Mouse (Mus musculus) mature B cell (primary cell): ENCODE results near the gene Tbca.

Experiments
- in situ Hi-C: fragments of 300-500 bp; cut with MboI; formaldehyde crosslinking; loops from 2 replicates; pipeline ENCODE4 v1.14.3; 2019

Tbca gene

DNA sequence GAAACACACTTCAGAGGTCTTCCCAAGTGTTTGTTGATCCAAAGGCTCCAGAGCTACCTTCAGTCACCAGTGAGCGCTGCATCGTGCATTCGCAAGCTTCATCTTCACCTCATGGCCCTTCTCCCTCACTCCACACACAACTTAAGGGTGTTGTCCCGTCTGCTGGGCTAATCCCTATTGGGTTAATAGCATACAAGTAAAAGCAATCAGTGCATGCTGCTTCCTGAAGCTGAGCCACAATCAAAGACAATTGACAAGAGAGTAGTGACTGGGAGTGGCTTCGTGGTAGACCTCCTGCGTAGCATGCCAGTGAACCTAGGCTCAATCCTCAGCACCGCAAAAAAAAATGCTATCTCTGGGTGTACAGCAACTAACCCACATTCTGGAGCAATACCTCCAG, 59.2 kb downstream of the Tbca start:
- in situ Hi-C loops = no loop called here

DNA sequence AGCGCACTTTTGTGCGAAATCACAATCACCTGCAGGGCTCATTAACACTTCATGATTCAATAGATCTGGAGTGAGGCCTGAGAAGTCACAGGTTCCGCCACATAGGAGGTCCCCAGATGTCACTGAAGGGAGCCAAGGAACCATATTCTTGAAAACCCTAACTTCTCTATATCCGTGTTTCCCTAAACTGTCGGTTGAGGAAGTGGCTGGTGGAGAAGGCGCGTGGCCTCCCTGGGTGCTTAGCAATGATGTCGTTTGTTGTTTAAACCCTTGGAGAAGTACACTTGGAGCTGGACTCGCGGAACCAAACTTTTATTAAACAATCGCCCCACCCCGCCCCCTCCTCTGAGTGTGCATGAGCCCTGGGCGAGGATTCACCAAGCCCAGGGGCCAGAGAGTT, 60.6 kb downstream of the Tbca start:
- in situ Hi-C loops = no loop called here

DNA sequence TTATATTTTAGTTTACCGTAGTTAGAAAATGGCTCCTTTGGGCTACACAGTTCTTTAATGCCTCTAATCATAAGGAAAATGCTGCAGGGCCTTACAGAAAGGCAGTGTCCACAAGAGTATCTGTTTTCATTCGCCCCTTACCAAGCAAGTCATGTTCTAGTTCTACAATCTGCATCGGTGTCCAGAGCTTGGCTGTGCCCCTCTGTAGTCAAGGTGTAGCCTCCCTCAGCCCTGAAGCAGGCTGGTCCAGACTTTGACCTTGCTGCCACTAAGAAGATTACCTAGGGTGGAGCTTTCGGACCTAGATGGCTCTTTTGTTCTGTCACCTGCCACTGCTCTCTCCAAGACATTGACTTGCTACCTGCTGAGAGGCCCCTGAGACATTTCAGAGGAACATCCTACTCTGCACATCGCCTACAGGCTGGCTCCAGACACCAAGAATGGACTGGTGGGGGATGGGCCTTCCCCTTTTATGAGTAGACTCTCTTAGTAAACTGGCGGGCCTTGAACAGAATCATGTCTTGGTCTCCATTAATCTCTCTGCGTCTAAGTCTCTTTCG, 69.4 kb downstream of the Tbca start:
- in situ Hi-C loops = no loop called here

DNA sequence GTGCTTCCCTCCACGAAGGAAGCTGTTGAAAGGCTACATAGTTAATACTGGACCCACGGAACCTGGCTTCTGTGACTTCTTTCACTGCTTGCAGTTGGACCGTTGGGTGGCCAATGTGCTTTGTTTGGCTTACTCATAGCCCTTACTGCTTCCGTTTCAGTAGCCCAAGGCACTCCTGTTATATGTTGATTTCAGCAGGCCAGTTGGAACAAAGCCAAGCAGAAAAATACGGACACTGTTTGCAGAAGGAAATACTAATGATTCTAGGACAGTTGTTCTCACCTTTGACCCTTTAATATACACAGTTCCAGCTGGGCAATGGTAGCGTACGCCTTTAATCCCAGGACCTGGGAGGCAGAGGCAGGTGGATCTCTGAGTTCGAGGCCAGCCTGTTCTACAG, 70.5 kb downstream of the Tbca start:
- in situ Hi-C loops = no loop called here

DNA sequence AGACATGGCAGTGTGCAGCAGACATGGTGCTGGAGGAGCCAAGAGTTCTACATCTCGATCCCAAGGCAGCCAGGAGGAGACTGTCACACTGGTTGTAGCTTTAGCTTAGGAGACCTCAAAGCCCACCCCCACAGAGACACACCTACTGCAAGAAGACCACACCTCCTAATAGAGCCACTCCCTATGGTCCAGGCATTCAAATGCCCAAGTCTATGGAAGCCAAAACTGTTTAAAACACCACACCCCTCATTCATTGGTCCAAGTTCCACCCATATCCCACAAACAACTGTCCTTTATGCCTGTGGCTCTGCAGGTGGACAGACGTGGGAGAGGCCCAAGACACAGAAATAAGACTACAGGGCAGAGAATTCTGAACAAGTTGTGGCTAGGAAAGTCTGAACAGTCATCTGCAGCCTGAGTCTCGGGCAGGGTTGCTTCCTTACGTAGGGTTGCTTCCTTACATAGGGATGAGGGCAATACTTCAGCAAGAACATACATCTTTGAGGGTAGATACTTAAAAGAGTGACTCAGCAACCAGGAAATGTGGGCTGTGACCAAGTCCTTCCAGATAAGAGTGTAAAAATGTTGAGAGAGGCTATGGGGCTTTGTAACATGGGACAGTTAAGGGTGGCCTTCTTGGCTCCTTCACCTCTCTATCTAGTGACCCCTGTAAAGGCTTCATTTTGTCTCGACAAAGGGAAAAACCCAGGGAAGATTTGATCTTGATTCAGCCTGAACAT, 74.0 kb downstream of the Tbca start:
- in situ Hi-C loops = no loop called here

DNA sequence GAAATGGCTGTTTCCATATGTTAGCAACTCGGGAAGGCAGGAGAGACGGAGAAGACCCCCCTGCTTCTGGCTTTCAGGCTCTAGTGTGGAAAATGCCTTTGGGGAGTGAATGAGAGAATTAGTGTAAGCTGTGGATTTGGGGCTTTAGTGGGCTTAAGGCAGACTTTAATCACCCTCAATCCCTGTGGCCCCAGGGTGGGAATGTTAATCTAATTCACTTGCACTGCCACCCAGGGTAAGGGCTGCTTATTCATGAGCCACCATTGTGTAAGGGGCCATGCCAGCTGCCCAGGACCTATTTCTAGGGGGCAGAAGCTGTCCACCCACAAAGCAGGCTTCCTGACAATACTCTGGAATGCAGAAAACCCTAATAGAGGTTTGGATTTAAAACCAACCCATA, 78.2 kb downstream of the Tbca start:
- in situ Hi-C loops = no loop called here

DNA sequence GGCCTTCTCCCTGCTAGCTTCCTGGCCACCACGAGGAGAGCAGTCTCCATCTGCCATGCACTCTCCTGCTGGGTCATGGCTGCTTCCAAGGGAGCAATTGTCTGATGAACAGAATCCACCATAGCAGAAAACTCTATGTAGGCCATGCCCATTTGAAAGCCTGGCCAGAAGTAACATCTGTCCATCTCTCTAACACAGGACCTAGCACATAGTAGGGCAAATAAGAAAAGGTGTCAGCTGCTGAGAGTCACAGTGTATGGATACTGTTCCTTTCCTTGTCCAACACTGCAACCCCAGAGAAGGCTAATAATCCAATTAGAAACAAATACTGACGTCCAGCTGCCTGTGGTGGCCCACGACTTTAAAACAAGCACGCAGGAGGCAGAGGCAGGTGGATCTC, 79.1 kb downstream of the Tbca start:
- in situ Hi-C loops = no loop called here

DNA sequence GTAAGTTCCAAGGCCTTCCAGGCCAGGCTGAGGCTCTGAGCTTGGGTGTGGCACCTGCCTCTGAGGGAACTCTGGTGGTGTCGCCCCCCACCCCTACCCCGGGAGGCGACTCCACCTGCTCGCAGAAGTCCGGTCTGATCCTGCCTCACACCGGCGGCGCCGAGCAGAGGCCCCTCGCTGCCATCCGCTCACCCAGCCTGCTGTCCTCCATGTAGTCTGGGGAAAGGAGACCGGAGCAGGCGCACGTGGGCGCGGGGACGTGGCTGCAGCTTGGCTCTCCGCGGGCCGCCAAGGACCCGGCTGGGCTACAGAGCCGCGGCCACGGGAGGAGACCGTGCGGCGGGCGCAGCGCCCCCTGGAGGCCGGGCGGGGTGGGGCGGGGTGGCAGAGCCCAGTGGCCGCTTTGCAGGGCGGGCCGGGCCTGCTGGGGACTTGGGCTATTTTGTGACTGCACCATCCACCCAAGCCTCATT, 79.8 kb downstream of the Tbca start:
- in situ Hi-C loops = no loop called here

DNA sequence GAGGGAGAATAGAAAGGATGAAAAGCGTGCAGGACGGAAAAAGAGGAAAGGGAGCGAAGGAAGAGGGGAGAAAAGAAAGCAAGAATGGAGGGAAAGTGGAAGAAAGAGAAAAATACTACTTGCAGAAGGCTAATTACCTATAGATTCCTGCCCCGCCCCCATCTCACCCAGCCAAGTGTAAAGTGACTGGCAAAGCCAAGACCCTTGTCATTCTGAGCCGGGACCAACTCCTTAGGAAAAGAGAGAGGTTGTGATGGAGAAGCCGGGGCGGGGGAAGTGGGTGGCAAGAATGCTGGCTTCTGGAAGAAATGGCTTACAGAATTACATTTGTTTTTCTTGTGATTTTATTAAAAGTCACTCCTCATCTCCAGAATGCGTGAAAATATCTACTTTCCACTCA, 80.8 kb downstream of the Tbca start:
- in situ Hi-C loops = no loop called here

DNA sequence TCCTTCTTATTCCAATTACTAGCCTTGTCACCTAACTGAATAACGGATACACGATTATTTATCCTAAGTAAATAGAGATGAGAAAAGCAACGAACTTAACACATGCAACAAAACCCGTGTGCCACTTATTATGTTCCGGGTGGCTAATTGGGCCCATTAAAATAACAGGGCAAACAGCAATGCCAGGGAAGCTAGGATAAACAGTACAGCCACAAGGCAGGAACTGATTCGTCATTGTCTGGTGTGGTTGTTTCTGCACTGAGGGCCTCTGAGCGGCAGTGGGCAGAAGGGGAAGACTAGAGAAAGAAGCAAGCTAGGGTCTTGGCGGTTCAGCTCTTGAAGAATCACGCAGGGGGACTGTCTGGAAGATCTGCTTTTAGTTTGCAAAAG, 81.4 kb downstream of the Tbca start:
- in situ Hi-C loops = no loop called here

DNA sequence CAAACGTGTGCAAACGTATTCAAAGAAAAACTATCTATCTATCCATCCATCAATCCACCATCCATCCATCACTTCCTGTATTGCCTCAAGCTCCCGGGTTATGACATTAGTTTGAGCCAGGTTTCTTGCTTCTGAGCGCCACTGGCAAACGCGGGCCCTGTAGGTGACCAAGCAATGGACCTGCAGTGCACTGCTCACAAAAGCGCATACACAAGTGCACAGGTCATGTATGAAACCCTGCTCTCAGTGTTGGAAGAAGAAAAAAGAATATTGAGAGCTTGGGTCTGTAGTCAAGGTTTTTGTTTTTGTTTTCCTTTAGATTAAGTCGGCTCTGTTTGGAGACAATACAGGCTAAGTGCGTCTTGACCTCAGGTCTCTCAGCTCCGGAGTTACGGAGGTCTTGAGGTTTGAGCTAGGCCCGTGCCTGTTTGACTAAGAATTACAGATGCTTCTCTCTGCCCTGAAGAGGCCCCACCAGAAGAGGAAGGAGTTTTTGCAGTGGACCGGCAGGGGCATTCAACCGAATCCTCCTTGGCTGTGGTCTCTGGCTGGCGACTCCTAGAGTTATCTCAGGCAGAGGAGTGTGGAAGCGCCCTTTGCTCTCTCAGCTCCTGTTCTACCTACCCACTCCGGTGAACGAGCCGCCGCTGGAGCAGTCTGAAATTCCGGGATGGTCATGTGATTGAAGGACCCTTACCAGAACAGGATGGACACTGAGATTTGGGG, 81.9 kb downstream of the Tbca start:
- in situ Hi-C loops = no loop called here

DNA sequence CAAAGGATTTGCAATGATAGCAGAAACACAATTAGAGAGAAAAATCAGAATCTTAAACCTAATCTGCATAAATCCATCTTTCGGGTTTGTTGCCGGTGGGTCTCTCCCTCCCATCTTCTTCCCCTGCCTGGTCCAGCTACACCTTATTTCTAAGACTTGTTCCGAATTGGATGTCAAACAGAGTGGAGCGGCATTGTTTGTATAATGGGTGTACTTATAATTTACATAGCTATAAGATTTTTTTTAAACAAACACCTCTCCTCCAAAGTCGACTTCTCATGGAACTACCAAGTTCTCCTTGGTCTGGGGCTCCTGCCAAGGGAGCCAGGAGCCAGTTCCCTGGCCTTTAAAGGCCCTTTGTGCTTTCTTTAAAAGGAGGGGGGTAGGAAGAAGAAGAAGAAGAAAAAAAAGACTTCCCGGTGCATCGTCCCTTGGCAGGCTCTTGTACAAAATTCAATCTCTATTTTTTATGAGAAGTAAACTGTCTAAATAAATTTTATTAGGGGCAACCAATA, 83.2 kb downstream of the Tbca start:
- in situ Hi-C loops = no loop called here

DNA sequence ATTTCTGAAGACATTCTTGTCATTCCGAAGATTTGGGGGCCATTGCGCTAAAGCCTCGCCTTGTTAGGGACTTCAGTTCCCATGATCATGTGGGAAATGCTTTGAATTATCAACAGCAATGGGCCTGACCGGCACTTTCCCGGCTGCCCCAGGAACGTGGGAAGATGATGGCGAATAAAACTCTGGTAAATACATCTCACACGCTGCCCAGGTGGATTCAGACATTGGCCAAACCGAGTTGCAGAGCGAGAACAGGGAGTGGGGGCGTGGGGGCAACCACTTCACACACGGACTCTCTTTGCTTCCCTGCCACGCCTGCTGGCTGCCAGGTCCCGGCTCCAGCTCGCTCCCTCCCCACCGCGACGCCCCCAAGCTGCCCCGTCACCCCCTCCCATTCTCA, 83.7 kb downstream of the Tbca start:
- in situ Hi-C loops = no loop called here

DNA sequence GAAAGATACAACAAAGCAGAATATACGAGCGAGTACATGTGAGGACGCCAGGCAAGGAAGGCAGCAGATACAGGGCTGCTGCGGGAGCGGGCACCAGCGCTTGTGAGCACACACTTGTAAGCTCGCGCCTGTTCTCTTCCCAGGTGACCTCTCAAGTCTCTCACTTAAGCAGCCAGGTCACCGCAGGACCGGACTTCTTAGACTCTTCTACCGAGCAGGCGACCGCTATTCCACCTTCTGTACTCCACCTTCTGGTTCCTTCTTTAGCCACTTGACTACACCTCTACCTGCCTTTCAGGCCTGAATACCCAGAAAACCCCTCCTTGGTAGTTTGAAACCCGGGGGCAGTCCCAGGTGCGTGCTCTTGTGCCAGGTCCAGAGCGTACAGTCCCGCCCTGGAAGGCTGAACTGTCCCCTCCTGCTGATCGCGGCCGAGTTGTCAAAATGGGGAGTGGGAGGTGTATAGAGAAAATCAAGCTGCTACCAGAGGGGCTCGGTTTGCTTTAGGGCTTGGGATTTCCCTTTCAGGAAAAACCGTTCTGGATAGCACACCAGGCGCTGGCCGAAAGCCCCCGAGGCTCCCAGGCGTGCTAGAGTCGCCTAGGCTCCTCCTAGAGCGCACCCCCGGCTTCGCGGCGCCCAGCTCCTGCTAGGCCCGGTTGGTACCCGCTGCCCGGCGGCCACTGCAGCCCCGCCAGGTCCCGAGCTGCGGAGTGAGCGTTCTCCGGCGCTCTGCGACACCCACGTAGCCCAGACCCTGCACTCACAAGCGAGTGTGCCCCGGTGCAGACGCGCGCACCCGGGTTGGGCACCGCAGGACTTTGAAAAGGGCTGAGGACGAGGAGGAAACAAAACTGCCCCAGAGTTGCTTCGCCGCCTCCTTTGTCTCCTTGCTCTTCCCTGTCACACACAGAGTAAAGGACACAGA, 84.7 kb downstream of the Tbca start:
- in situ Hi-C loops = no loop called here

DNA sequence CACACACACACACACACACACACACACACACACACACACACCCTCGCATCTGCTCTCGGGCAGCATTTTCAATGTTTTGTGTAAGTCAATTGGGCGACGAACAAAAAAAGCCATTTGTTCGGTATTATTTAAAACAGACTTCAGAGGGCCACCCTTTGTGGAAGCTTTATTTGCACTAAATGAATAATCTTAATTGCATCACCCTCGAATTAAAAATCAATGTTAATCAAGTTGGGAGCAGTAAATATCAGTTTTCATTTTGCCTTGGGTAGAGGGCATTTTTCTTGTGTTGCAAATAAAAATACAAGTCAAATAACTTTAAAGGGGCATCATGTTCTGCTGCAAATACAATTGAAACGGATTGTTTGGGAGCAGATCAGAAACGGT, 85.3 kb downstream of the Tbca start:
- in situ Hi-C loops = no loop called here

DNA sequence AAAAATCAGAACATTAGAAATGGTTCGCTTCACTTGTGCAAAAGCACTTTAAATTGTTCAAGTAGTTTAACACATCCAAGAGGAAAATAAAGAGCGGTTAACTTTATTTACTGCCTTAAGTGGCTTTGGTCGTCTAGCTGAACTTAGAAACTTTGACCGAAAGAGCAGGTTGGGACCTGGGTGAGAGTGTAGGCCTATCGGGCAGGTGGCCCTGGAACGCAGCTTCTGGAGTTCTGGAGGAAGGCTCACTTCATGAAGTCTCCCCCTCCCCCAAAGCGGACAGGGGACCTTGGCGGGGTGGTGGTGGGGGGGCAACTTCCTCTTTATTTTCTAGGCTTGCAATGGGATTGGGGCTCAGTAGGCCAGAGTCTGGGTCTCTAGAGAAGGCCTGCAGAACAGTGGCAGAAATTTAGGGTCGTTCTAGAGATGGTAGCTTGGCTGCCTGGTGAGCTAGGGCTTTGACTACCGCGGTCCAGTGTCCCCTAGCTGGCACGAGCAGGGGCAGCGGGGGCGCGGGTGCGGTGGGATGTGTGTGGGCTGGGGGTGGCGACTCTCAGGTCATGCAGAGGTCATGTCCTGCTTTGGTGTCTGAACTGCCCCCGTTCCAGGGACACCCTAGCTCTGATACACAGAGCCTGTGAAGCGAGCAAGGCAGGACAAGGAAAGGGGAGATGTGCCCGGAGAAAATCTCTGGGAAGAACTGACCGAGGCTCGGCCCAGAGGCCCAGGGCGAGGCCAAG, 86.1 kb downstream of the Tbca start:
- in situ Hi-C loops = no loop called here

DNA sequence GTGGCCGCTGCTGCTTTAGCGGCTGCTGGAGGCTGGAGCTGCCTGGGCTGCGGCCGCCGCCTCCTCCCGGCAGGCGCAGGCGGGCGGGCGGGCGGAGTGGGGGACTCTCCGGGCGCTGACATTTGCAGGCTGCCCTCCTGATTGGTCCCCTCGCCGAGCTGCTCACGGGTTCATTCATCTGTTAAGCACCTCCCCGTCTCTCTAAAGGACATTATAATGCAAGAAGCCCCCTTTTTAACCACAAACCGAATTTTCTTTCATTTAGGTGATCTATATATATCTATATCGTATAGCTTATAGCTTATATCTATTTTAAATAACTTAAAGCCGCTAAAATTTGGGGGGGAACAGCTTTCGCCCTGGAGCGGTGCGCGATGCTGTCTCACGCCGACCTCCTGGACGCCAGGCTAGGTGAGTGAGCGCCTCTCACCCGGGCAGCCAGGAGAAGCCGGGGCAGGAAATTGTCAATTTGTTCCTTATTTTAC, 86.7 kb downstream of the Tbca start, which contains the start of gene Otp:
Gene Otp, plus strand, starts transcription at position 207 of the 485 bp plus-strand sequence.
- in situ Hi-C loops = no loop called here

DNA sequence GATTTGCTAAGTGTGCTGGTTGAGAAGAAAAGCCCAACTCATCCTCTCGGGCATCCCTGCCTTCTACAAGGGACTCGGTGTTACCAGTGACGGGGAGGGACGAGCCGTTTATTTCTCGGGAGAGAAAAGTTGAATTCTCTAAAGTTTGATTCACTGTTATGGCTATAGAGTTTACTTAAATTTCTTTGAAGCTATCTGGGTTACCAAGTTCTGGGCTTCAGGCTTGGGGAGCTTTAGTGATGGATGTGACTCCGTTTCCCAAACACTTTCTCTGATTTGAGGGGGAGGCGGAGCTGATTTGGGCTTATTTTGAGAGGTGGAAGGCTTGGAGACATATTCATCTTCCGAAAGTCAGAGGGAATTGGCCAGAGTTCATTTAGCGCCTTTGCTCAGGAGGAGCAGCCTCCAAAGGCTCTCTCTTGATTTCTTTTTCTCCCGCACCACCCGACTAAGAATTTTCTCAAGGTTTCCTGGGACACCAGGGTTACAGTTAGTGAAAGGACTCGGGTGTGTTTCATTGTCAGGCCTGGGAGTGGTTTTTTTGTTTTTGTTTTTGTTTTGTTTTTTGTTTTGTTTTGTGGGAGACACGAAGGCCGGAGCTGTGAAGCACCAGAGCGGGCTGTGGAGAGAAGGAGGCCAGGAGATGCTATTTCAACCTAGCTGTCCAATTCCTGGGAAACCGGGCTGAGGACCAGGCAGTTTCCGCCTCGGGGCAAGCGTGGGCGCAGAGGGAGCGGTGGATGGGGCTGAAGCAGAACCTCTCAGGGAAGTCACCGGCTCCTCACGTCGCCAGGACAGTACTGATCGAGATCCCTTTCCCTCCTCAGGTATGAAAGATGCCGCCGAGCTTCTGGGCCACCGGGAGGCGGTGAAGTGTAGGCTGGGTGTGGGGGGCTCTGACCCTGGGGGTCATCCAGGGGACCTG, 87.8 kb downstream of the Tbca start:
- in situ Hi-C loops = no loop called here

DNA sequence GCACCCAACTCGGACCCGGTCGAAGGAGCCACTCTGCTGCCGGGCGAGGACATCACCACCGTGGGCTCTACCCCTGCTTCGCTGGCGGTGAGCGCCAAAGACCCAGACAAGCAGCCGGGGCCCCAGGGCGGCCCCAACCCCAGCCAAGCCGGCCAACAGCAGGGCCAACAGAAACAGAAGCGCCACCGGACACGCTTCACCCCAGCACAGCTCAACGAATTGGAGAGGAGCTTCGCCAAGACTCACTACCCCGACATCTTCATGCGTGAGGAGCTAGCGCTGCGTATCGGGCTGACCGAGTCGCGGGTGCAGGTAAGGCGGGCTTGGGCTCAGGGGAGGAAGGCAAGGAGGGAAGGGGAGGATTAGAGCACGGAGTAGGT, 88.5 kb downstream of the Tbca start:
- in situ Hi-C loops = no loop called here
